Mouse (Mus musculus) mouse trophoblast stem cell (cell line): ENCODE data around the gene Ifitm10.

Source experiments
- in situ Hi-C, 2 experiments: fragments of 300-500 bp; cut with MseI, MboI; formaldehyde crosslinking; loops; 2 replicates in 1 of 2; 3 replicates in 1 of 2; pipeline ENCODE4 v1.15.1; 2025

Gene Ifitm10

GRCm38 (mm10) chr7:142368856-142369255 lies 4.7 kb downstream of the Ifitm10 start:
- in situ Hi-C loops, result no loop called here

- in situ Hi-C loops, result no loop called here
Measured at GRCm38 (mm10) chr7:142363107-142363506, 10.4 kb downstream of the Ifitm10 start.

DNA sequence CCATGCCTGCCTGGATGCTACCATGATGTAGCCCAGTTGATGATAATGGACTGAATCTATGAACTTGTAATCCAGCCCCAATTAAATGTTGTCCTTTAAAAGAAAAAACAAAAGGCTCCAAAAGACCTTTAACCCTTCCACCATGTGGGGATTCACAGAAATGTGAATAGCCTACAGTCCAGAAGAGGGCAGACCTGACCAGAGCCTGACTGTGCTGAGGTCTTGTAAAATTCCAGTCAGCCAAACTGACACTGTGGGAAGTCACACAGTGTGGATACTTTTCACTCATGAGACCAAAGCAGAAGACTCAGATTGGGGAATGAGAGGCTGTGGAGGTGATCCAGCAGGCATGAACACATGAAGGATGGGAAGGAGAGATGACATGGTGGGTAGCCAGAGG lies 12.8 kb downstream of the Ifitm10 start:
- in situ Hi-C loops, result no loop called here

DNA sequence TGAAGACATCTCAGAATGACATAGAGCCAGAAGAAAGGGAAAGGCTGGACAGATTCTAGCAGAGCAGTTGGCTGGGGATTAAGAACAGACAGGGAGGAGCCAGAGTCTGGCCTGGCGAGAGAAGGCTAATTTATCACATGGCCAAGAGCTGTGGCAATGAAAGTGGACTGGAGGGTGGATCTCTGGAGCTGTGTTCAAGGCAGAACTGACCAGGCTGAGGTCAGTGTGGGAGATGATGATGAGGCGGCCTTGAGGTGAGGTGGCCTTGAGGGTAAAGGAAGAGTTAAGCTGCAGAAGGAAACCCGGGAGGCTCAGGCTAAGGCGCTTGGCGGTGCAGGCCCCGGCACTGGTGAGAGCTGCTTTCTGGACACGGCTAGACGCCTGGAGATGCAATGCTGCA lies 14.4 kb downstream of the Ifitm10 start:
- in situ Hi-C loops, result no loop called here

DNA sequence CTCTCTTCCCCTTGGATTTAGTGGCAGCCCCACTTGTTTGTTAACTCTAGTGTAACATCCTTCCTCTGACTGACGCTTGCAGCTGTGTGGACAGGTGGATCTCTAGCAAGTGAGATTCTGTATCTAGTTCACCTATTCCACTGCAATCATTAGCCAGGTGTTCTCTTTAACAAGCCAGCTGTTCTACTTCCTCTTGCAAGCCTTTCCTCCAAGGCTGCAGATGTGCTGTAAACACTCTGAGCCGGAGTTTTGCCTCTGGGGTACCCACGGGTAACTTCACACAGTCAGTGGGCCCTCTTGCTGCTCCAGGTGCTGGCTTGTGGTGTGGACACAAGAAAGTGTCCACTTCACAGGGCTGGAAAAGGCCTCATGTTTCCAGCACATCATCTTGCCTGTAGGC lies 16.0 kb downstream of the Ifitm10 start:
- in situ Hi-C loops, result no loop called here

DNA sequence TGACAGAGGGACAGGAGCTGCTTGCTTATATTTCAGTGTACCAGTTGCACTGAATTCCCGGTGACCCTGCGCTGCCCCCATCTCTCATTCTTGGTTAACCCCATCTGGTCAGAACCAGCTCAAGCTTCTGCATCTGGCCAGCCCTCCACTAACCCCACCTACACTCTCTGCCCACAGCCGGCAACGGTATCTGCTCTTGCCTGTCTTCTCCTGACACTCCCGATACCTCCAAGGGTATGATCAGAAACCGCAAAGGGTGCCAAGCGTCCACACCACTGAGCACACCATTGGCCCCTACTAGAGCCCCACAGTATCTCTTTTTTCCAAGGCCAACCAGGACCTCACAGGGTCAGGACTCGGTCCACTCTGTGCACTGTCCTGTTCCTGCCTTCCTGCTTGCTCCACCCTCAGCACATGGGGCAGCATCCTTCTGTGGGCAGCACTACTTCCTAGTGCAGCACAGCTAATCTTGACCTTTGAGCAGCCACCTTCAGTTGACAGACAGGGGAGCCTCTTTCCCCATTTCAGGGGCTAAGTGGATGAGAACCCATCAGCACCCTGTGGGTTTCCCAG lies 18.8 kb downstream of the Ifitm10 start:
- in situ Hi-C loops, result no loop called here

DNA sequence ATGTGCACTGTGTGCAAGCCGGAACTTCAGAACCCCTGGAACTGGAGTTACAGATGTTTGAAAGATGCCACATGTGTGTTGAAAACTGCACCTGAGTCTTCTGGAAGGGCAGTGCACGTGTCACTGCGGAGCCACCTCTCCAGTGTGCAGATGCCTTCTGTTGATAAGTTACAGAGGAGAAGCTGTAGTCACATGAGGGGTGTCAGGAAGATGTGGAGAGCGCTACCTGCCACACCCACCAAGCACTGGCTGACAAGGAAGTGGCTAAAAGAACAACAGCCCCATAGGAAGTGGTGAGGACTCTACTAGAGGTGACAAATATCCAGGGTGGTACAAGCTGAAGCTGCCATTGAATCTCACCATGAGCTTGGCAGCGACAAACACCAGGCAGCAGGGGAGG lies 19.7 kb downstream of the Ifitm10 start:
- in situ Hi-C loops, result no loop called here

GRCm38 (mm10) chr7:142351569-142351968 lies 22.0 kb downstream of the Ifitm10 start:
- in situ Hi-C loops, result no loop called here

DNA sequence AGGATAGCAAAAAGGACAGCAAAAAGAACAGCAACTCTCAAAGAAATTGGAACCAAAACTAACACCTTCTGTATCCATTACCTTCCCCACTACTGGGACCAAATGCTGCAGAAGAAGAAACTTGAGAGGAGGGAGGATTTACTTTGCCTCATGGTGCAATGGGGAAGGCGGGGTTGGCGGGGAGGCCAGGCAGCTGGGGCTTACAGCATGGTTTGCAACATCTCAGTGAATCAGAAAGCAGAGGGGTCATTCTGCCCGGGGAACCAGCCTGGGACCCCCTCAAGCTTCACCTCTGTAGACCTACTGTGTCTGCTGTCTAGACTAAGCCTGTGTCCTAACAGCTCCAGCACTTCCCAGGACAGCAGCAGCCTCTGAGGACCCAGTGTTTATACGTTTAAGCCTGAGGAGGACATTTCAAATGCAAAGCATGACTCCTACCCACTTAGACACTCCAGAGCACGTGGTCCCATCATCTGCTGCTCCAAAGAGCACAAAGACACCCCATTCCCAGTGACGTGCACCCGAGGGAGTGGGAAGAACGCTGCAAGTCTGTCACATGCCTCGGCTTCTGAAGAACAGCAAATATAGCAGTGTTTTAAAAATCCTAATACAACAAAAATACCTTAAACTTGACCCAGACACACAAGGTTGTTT lies 24.1 kb downstream of the Ifitm10 start:
- in situ Hi-C loops, result no loop called here

- in situ Hi-C loops, result no loop called here
Measured at GRCm38 (mm10) chr7:142347542-142347941, 26.0 kb downstream of the Ifitm10 start.

DNA sequence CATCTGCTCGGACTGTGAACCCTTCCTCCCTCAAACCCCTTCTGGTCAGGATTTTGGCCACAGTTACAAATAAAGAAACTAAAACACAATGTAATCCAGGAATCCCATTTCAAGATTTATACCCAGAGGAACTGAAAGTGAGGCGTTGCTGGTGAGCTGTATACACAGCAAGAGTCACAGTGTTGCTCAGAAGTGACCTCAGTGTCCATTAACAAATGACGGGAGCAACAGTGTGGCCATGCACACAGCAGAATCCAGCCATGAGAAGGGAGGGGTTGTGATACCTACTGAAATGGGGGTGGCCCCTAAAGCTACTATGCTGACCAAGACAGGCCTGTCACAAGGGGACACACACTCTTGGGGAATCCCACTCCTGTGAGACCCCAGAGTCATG lies 31.3 kb downstream of the Ifitm10 start:
- in situ Hi-C loops, result no loop called here

DNA sequence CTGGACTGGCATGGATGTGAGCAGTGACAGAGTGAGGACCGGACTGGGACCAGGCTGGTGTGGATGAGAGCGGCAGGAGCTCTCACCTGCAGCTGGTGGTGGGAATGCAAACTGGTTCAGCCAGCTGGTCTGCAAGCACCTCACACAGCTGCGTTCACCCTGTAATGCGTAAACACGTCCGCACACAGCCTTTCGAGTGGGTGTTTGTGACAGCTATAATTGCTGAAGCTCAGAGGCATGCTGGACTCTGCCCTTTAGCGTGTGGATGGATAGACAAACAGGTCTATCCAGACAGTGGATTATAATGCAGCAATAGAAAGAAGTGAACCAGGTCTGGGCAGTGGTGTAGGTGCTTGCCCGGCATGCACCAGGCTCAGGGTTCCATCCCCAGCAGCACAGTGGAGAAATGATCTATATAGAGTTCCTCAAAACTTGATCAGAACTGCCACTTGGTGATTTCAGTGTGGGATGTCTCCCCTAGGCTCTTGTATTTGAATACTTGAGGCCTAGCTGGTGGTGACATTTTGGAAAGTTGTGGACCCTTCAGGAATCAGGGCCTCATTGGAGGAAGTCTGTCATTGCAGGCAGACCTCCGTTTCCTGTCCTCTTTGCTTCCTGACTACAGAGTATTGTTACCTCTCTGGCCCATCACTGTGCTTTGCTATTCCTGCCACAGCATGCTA lies 31.8 kb downstream of the Ifitm10 start:
- in situ Hi-C loops, result no loop called here

- in situ Hi-C loops, result no loop called here
Measured at GRCm38 (mm10) chr7:142340269-142340970, 33.1 kb downstream of the Ifitm10 start.

DNA sequence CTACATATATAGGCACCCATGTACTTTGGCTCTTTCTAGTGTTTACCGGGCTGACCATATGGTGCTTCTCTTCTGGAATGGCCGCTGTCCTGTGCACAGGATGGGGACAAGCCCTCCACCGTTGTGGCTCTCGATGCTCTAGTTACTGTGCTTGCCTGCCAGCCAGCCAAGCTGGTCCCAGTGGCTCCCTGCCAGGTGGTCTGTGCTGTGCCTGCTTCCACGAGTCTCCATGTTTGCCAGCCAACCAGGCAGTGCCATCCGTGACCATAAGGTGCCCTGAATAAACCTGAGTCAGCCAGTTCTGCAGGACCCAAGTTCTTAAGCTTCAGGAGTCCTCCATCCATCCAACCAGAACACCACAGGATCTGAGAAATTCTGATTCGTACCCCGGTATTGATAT lies 38.4 kb downstream of the Ifitm10 start:
- in situ Hi-C loops, result loop anchor here (5.0 to 10.0 kb wide), 2 partner anchors 87 to 350 kb away; no protein-coding TSS in a partner anchor

- in situ Hi-C loops, result loop anchor here in 1 of 2 experiments (5.0 to 10.0 kb wide), 2 partner anchors 93 to 351 kb away; no protein-coding TSS in a partner anchor
Measured at GRCm38 (mm10) chr7:142334246-142334645, 39.3 kb downstream of the Ifitm10 start.

- in situ Hi-C loops, result loop anchor here in 1 of 2 experiments (5.0 to 10.0 kb wide), 2 partner anchors 95 to 352 kb away; no protein-coding TSS in a partner anchor
Measured at GRCm38 (mm10) chr7:142332741-142333140, 40.8 kb downstream of the Ifitm10 start.

DNA sequence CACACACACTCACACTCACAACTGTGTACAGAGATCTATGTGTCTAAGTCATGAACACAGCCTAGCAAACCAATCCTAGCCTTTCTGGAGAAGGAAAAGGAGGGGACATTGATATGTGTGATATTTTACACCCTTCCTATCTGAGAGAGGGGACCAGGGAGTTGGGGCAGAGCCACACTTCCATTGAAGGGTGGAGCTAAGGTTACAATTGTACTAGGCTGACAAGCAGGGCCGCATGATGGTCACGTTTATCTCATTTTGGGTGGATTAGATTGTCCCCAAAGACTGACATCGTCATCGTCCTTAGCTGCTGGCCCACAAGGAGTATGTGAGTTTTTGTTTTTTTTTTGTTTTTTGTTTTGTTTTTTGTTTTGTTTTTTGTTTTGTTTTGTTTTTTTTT lies 42.3 kb downstream of the Ifitm10 start:
- in situ Hi-C loops, result loop anchor here in 1 of 2 experiments (5.0 to 10.0 kb wide), 2 partner anchors 96 to 354 kb away; no protein-coding TSS in a partner anchor

DNA sequence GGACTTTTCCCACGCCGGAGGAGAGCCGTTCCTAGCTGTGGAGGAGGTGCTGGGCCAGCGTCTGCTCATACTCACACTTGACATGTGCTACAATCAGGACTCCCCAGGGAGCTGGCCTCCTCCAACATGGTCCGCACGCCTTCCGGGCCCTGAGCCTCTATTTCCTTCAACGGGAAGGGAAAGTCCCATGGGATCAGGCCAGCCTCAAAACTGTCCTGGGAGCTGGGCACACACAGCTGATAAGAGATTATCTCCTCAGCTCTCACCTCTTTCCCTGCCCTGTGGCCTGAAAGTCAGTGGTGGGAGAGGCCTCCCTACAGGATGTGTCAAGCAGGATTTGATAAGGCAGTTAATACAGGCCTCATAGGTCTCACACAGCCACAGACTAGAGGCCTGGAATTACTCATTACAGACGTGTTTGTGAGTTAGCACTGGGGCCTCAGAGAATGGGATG lies 43.3 kb downstream of the Ifitm10 start:
- in situ Hi-C loops, result loop anchor here in 1 of 2 experiments (5.0 to 10.0 kb wide), 2 partner anchors 97 to 355 kb away; no protein-coding TSS in a partner anchor

DNA sequence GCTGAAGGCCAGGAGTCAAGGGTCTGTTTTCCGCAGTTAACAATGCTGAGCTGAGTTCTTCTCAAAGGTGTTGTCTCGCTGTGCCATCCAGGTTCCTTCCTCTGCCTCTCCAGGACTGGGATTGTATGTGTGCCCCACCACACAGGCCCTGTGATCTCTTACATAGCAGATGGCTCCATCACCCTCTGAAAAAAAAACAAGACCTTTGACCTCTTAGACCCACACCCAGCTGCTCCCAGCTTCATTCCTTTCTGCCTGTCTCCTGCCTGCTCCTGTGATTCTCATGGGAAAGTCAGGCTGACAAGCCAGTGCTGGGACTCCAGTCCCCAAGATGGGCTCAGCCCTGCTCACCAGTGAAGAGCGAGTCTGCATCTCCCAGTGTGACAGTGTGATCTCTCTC lies 45.0 kb downstream of the Ifitm10 start:
- in situ Hi-C loops, result loop anchor here in 1 of 2 experiments (10.0 kb wide), 1 partner anchor 356 kb away; no protein-coding TSS in a partner anchor

DNA sequence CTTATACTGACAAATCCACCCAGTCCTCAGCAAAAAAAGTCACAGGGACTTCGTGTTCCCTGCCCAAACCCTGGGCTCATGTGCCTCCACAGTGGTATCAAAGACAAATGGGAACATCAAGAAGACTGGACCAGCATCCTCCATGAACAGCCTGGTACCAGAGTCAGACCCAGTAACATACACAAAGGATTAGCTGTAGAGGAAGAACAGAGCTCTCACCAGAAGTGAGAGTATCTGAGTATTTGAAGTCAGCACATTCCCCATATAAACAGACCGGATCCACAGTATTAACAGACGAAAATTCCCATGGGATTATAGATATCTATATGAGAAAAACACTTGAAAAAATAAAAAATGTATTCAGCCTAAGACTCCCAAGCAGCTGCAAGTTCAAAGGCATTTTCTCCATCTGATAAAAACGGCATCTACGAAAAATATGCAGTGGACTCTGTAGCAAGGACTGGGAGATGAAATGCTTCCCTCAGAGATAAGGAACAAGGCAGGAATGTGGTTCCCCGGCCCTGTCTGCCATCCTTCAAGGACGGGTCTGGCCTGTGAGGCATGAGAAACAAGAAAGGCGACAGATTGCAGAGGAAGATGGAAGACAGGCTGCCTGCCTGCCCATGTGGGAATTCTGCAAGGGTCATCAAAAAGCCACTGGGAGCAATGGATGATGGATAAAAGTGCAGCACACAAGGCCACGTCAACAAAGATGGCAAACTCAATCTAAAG lies 46.7 kb downstream of the Ifitm10 start:
- in situ Hi-C loops, result loop anchor here in 1 of 2 experiments (10.0 kb wide), 1 partner anchor 358 kb away; no protein-coding TSS in a partner anchor
